Mouse (Mus musculus) adrenal gland, postnatal 4 days (tissue): ENCODE measurements around the gene Chst8. TPM values are rescaled to one million over a fixed set of nuclear protein-coding genes. Genes with fewer than 3 reads are reported as not detected.

Experiments
- DNase-seq, 2 experiments: peaks; one replicate each; pipeline ENCODE4 v3.0.0; 2021 to 2022; ENCODE audit warnings: low spot score in 2 of 2, mixed read lengths in 2 of 2
- total RNA-seq, 2 experiments: library from RNA; stranded (reverse); gene quantifications; 2 replicates each; pipeline ENCODE4 v1.2.3; 2021

Gene Chst8
- total RNA-seq, 2 experiments from 2014 or later = 8.5 to 14.8 TPM

- DNase-seq = no peak
These were observed 139.6 kb downstream of the Chst8 start for GRCm38 (mm10) chr7:34672916-34673315.

GRCm38 (mm10) chr7:34671911-34672310 lies 140.6 kb downstream of the Chst8 start:
- peak; percentile 70 to 80 for DNase-seq

DNA sequence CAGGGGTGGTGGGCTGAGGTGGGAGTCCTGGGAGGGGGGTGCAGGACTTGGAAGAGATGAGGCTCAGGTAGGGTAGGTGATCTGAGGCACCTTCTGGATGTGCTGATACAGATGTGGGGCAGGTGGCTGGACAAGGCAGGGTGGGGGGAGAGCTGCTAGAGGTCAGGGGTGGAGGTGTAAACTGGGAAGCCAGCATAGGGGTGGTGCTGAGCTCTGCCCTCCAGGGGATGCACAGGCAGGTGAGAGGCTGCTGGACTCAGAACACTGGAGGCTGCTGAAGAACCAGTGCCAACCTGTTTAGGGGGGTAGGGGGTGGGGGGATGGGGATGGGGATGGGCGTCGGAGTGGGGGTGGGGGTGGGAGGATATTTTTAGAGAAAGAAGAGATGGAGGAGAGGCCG lies 141.7 kb downstream of the Chst8 start:
- no peak for DNase-seq

GRCm38 (mm10) chr7:34669336-34669735 lies 143.2 kb downstream of the Chst8 start:
- no peak for DNase-seq

DNA sequence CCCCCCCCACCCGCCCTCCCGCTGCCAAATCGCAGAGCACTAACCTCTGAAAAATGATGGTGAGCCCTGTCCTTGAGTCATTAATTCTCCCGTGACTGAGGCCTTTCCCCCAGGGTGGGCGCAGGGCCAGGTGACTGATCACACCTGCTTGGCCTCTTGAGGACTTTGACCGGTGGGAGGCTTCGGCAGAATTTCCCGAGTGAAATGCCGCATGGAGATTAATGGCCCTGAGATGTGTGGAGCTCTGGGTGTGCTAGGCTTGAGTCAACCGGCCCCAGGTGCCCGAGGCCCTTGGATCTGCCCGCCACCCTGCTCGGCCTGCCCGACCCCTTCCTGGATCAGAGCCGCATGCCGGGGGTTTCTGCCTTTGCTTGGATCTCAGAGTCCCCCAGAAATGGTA lies 144.6 kb downstream of the Chst8 start:
- DNase-seq = no peak

GRCm38 (mm10) chr7:34663145-34663544 lies 149.4 kb downstream of the Chst8 start:
- DNase-seq = no peak

GRCm38 (mm10) chr7:34662227-34662626 lies 150.3 kb downstream of the Chst8 start:
- DNase-seq = no peak

DNA sequence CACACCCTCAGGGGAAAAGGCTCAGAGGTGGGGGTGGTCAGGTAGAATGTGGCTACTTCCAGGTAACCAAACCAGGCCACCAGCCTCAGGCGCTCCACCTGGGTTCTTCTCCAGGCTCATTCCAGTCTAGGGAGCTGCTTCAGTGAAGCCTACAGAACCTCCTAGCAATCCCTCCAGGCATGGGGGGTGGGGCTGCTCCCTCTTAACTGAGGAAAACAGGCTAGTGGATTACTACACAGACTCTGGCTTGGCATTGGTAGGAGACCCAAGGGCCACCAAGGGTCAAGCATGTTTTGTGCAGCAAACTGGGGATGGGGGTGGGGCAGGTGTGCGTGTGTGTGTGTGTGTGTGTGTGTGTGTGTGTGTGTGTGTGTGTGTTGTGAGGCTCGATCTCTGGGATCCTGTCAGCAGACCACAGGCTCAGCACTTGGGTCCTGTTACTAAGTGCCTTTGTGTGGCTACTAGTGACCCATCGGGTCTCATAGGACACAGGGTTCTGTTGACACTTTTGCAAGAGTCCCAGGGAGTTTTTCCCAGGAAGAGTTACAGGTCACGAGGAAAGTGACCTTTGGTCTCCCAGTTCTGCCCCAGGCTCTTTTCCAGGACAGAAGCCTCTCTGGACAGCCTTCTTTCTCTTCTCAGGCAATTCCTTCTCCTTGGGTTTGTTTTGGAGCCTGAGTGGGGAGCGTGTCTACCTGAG lies 153.0 kb downstream of the Chst8 start:
- no peak for DNase-seq

DNA sequence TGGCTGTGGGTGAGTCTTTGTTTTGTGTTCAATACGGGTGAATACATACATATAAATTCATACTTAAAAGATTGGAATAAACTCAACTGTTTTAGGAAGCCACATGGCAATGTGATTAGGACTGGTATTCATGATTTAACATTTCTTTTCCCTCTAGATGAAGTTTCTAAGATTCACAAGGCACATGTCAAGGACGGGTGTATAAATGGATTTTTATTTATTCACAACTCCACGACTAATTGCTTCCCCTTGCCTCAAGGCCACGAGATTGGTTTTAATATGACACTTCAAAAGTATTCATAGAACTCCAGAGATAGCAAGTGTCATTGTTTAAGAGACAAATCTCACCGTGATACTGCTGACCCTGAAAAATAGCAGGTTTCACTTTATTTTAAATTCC lies 155.9 kb downstream of the Chst8 start, which contains the start of gene Kctd15:
Gene Kctd15 (minus strand): TSS at position 101 of the 400 bp plus-strand sequence.
- DNase-seq = no peak

GRCm38 (mm10) chr7:34655086-34655839 lies 157.2 kb downstream of the Chst8 start:
- DNase-seq = peak; percentile 83 to 84

DNA sequence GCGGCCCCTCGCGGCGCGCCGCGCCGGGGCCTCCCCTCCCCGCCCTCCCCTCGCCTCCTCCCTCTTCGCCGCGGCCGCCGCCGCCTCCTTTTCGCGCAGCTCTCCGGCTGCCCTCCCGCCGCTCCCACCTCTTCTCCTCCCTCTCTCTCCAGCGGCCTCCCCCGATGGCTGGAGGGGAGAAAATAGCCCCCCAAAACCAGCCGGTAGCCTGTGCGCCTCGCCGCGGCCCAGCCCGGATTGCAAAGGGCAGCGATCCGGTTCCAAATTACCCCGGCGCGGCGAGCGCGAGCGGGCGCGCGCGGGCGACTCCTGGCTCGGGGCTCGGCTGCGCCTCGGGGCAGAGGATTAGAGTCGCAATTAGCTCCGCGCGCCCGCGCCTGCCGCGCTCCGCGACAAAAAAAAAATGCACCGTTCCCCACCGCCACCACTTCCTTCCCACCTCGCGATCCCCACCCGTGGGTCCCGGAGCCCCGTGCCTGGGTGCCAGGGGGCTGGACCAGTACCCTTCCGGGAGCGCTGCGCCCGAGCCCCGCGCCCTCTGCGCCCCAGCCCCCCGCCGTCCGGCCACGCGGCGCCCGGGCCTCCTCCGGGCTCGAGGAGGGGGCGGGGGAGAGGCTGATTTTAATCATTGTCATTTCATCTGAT lies 157.9 kb downstream of the Chst8 start:
- DNase-seq = peak in 1 of 2 experiments; percentile 24

- DNase-seq = no peak
These were observed 158.6 kb downstream of the Chst8 start for GRCm38 (mm10) chr7:34653731-34654440.

GRCm38 (mm10) chr7:34652751-34653502 lies 159.6 kb downstream of the Chst8 start:
- DNase-seq = no peak

- no peak for DNase-seq
These were observed 161.1 kb downstream of the Chst8 start for GRCm38 (mm10) chr7:34651381-34651780.

DNA sequence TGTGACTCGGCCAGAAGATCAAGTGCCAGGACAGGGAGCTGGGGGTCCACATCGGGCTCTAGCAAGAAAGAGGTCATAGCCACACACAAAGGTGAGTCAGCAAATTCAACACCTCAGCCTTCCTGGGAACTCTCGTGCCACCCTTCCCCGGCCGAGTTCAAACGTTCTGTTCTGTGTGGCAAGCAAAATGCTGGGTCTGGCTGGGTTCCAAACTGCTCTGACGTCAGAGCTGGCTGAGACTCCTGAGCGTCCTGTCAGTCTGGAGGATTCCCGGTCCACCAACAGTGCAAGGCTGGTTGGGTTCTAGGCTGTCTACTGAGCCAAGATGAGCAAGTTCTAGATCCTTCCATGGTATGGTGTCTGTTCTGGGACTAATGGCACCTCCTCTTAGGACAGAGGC lies 165.5 kb downstream of the Chst8 start:
- peak; percentile 33 to 43 for DNase-seq

DNA sequence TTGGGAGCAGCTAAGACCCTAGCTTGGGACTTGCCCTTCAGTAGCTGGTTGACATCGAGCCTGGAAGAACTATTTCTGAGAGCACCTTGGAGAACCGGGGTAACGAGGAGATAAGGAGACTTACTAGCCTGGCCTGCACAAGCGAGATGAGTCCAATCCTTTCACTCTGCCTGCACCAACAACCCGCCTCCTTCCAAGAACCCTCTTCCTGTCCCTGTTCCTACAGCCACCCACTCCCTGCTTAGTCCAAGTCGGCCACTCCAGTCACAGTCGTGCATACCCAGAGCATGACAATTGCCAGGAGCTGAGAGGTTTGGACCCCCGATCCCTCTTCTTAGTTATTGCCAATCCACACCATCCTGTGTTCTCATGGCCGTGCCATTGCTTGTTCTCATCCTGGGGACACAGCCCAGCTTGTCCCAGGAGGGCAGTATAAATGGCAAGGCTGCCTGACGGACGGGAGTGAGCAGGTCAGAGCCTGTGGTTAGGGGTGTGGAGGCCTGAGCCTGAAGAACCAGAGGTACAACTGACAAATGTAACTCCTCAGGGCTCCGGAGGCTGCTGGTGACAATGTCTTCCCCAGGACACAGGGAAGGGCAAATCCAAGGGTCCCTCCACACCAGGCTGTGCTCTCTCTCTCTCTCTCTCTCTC lies 166.2 kb downstream of the Chst8 start:
- DNase-seq = no peak

GRCm38 (mm10) chr7:34645623-34646022 lies 166.9 kb downstream of the Chst8 start:
- DNase-seq = no peak

DNA sequence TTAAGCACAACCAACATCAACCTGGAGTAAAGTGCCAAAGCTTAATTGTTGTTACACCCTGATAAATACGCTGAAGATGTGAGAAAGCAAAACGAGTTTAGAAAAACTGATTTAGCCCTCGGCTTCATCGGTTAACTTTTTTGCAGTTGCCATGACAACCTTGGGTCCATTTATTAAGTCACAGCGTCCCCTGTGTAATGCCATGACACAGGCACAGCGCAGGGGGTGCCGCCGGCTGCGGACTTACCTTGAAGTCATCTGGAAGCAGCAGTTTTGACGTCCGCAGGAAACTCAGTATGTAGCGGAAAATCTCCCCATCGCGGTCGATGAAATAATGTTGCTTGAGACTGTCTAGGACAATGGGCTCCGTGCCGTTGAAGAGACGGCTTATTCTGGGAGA lies 167.9 kb downstream of the Chst8 start:
- DNase-seq = no peak

- DNase-seq = no peak
These were observed 169.2 kb downstream of the Chst8 start for GRCm38 (mm10) chr7:34643329-34643728.

- DNase-seq = no peak
These were observed 170.5 kb downstream of the Chst8 start for GRCm38 (mm10) chr7:34641968-34642367.
